Mouse (Mus musculus) CH12.LX (cell line): ENCODE measurements at regions not wholly inside any gene's neighbourhood (a gene's known extent, or its start where the extent isn't known, plus 50 kb on each side); places are given as distances from the start of the nearest gene placed in this dataset.

Source experiments
- CTCF ChIP-seq, 2 experiments: IDR thresholded peaks in 1 of 2; conservative IDR thresholded peaks in 1 of 2; 2 replicates each; pipeline ENCODE4 v1.5.1; 2011 to 2012; ENCODE audit warnings: low read depth in 2 of 2, low read length in 2 of 2, improper control_type of control experiment in 1 of 2, inconsistent platforms in 1 of 2, mild to moderate bottlenecking in 1 of 2, moderate library complexity in 1 of 2
- EP300 ChIP-seq: IDR thresholded peaks from 2 replicates; pipeline ENCODE4 v1.6.1; 2011; ENCODE audit warnings: low read length, improper control_type of control experiment
- JUND ChIP-seq: conservative IDR thresholded peaks from 2 replicates; pipeline ENCODE4 v1.6.1; 2011; ENCODE audit warnings: low read depth, low read length, improper control_type of control experiment
- MAFK ChIP-seq: IDR thresholded peaks from 2 replicates; pipeline ENCODE4 v1.6.1; 2011; ENCODE audit warnings: low read length, improper control_type of control experiment; ENCODE audit not compliant: insufficient replicate concordance
- POLR2A ChIP-seq: IDR thresholded peaks from 2 replicates; pipeline ENCODE4 v1.6.1; 2011; ENCODE audit warnings: low read depth, mild to moderate bottlenecking, improper control_type of control experiment, low read length
- POLR2AphosphoS2 ChIP-seq: IDR thresholded peaks from 2 replicates; pipeline ENCODE4 v1.6.1; 2011; ENCODE audit warnings: low read depth, low read length, improper control_type of control experiment
- TBP ChIP-seq: conservative IDR thresholded peaks from 2 replicates; pipeline ENCODE4 v1.6.1; 2011; ENCODE audit warnings: low read depth, low read length, improper control_type of control experiment
- TCF12 ChIP-seq: IDR thresholded peaks from 2 replicates; pipeline ENCODE4 v1.6.1; 2014; ENCODE audit warnings: low read depth, mild to moderate bottlenecking, inconsistent platforms, low read length, improper control_type of control experiment
- UBTF ChIP-seq: IDR thresholded peaks from 2 replicates; pipeline ENCODE4 v1.6.1; 2012; ENCODE audit warnings: low read depth, mild to moderate bottlenecking, inconsistent platforms, low read length, improper control_type of control experiment, moderate library complexity
- USF1 ChIP-seq: IDR thresholded peaks from 2 replicates; pipeline ENCODE4 v1.6.1; 2014; ENCODE audit warnings: low read depth, mild to moderate bottlenecking, inconsistent platforms, low read length, improper control_type of control experiment
- ZC3H11A ChIP-seq: IDR thresholded peaks from 2 replicates; pipeline ENCODE4 v1.6.1; 2012; ENCODE audit warnings: low read depth, mild to moderate bottlenecking, inconsistent platforms, low read length, improper control_type of control experiment
- ZKSCAN1 ChIP-seq: IDR thresholded peaks from 2 replicates; pipeline ENCODE4 v1.6.1; 2012; ENCODE audit warnings: low read depth, inconsistent platforms, low read length, improper control_type of control experiment, borderline replicate concordance

GRCm38 (mm10) chr2:46261618-46262017, 1144.4 kb upstream of the Zeb2 start:
- TF ChIP-seq CTCF (conservative IDR thresholded peaks at IDR 0.05 in 1 of 2, IDR thresholded peaks at IDR 0.05 in 1 of 2; ENCODE audit: low read depth in 2 of 2, low read length in 2 of 2), result no peak
- TF ChIP-seq EP300, result no peak
- no peak for TF ChIP-seq USF1
- no peak for TF ChIP-seq POLR2AphosphoS2
- no peak for TF ChIP-seq MAFK
- no peak for TF ChIP-seq ZKSCAN1
- TF ChIP-seq TCF12, result no peak
- no peak for TF ChIP-seq JUND
- no peak for TF ChIP-seq TBP
- TF ChIP-seq POLR2A, result no peak
- TF ChIP-seq ZC3H11A, result no peak
- TF ChIP-seq UBTF, result no peak
